Mouse (Mus musculus): ENCODE results near the gene Celf2. TPM values are rescaled to one million over a fixed set of nuclear protein-coding genes. Genes with fewer than 3 reads are reported as not detected.
"Not testable (repeated sequence)": the region's sequence is repeated elsewhere in the genome, so short reads cannot be mapped to it uniquely, and the experiment has no call there.

Gene Celf2
- 10 to 100 TPM; 33.3 to 58.2 TPM for total RNA-seq (2021)
- long read RNA-seq, experiment 1, partial matches to known transcripts: 3 of 38 reads
- long read RNA-seq, experiment 1, other reads (novel, unspliced or antisense): 35 of 38 reads
- long read RNA-seq, experiment 2, full-length matches to known transcripts: 5 of 54 reads
- long read RNA-seq, experiment 2, partial matches to known transcripts: 4 of 54 reads
- long read RNA-seq, experiment 2, other reads (novel, unspliced or antisense): 45 of 54 reads

DNA sequence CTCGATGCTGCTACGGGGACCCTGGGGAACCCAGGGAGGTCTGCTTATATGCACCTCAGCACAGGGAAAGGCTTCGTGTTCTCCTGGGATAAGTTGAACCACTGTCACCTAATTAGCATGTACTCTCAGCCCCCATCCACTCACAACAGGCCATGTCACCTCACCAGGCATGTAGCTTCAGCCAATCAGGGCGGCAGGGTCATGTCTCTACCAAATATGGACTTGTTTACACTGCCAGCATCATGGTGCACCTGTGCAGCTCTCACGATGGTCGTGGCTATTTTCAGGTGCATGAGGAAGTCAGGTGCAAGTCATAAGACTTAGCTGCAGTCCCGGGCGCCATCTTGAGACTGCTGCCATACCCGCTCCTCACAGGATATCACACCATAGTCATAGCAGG, at the start of gene Celf2:
Celf2 (minus strand) TSS at position 101 of the 400 bp plus-strand sequence.
- DNase-seq (ENCODE audit: low spot score in 2 of 2): not testable (repeated sequence)

- no peak for DNase-seq (ENCODE audit: low spot score in 2 of 2)
These were observed 46.0 kb upstream of the Celf2 start for GRCm38 (mm10) chr2:7555144-7555892.

GRCm38 (mm10) chr2:7554601-7555000, 45.2 kb upstream of the Celf2 start:
- no peak for DNase-seq (ENCODE audit: low spot score in 2 of 2)

DNA sequence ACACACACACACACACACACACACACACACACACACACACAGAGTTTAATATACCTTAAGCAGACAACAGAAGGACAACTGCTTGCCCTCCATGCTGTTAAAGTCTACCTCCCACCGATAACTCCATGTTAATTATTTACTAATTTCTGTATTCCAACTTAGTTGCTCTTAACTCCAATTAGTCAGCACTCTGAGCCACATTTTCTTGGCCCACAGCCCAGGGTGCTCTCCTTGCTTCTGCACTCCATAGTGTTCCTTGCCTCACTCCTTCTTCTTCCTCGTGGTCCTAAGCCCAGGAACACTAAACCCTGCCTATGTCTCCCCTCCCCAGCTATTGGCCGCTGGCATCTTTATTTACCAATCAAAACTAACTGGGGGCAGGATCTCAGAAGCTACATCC, 43.5 kb upstream of the Celf2 start:
- DNase-seq (ENCODE audit: low spot score in 2 of 2): no peak

- no peak for DNase-seq (ENCODE audit: low spot score in 2 of 2)
These were observed 39.5 kb upstream of the Celf2 start for GRCm38 (mm10) chr2:7548886-7549285.

DNA sequence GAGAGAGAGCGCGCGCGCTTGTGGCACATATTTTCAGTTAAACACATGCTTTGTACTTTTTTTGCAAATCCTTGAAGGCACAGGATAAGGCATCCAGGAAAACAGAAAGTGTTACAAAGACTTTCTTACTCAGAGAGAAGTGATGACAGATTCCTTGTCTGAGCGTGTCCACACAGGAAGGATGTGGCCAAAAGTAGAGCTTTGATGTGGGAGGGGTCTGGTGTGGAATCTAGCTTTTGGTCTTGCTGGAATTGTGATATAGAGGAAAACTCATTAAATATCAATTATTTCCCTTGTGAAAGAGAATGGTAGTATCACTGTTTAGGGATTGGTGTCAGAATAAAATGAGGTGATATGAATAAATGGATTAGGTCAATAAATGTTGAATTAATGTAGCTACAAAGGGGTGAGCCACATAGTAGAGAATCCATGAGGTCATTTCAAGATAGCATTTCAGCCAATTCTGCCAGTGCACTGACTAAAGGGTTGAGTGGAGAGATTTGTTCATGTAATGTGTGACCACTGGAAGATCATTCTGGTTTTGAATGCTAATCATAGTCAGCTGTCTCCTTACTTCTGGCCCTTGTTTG, 25.3 kb upstream of the Celf2 start:
- no peak for DNase-seq (ENCODE audit: low spot score in 2 of 2)

DNA sequence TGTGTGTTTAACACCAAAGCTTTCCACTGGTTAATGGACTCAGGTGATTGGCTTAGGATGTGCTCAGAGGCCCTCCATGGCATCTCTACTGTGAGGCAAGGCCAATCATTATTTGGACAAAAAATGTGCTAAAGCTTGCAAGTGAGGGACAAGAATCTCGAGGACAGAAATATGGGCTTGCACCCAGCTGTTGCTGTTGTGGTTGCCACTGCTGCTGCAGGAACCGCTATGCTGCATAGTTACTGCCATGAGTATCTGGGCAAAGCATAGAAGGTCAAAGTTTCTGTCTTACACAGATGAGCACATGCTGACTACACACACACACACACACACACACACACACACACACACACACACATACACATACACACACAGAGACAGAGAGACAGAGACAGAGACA, 24.8 kb upstream of the Celf2 start:
- no peak for DNase-seq (ENCODE audit: low spot score in 2 of 2)

- no peak for DNase-seq (ENCODE audit: low spot score in 2 of 2)
These were observed 22.0 kb upstream of the Celf2 start for GRCm38 (mm10) chr2:7531185-7531960.

- no peak for DNase-seq (ENCODE audit: low spot score in 2 of 2)
These were observed 21.3 kb upstream of the Celf2 start for GRCm38 (mm10) chr2:7530461-7531184.

DNA sequence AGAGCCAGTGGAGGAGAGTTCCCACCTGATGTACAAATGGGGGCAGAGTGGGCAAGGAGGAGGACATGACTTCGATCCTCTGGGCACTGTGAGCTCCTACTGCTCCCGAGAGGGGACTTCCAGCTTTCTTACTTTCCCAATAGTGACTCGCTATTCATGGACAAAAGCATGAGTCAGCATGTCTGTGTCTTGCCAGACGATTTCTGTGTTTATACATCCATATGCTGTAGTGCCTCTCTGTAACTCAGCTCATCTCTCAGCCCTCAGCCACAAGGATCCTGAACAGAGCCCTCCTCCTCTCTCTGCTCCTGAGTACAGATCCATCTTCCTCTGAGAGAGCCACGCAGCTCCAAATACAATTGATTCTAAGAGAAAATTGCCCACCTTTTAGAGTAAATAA, 20.3 kb upstream of the Celf2 start:
- DNase-seq (ENCODE audit: low spot score in 2 of 2): no peak

- no peak for DNase-seq (ENCODE audit: low spot score in 2 of 2)
These were observed 17.3 kb upstream of the Celf2 start for GRCm38 (mm10) chr2:7526696-7527095.

DNA sequence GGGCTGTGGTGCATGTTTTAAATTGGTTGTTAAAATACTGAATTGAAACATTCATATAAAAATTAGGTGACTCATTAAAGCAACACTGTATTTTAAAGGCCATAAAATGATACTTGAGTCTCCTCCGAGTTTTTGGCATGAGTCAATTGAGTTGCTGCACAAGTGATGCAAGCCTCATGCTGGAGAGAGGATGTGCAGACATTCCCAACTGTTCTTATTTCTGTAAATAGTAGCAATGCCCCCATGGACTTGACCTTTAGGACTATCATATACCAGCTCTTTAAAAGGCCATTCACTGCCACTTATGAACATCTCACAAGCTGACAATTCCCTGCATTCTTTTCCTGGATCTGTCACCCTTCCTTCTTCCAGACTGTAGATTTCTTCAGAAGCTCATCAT, 10.1 kb upstream of the Celf2 start:
- no peak for DNase-seq (ENCODE audit: low spot score in 2 of 2)

DNA sequence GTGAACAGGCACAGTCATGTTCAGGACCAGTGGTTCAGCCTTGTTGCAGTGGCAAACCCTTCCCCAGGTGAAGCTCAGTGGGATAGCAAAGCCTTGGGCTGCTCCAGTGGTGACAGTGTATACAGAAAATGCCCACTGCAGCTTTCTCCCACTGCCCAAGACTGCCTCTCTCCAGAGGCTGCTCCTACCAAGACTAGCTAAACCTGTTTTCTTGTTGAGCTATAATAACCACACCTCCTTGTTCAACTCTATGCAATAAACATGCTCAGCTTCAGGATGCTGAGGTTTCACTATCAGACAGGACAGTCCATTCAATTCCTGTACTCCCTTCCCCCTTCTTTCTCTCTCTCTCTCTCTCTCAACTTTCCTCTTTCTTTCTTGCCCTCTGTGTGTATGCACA, 15.9 kb downstream of the Celf2 start:
- no peak for DNase-seq (ENCODE audit: low spot score in 2 of 2)

- no peak for DNase-seq (ENCODE audit: low spot score in 2 of 2)
These were observed 24.4 kb downstream of the Celf2 start for GRCm38 (mm10) chr2:7484974-7485373.

GRCm38 (mm10) chr2:7482062-7482461, 27.3 kb downstream of the Celf2 start:
- DNase-seq (ENCODE audit: low spot score in 2 of 2): no peak

DNA sequence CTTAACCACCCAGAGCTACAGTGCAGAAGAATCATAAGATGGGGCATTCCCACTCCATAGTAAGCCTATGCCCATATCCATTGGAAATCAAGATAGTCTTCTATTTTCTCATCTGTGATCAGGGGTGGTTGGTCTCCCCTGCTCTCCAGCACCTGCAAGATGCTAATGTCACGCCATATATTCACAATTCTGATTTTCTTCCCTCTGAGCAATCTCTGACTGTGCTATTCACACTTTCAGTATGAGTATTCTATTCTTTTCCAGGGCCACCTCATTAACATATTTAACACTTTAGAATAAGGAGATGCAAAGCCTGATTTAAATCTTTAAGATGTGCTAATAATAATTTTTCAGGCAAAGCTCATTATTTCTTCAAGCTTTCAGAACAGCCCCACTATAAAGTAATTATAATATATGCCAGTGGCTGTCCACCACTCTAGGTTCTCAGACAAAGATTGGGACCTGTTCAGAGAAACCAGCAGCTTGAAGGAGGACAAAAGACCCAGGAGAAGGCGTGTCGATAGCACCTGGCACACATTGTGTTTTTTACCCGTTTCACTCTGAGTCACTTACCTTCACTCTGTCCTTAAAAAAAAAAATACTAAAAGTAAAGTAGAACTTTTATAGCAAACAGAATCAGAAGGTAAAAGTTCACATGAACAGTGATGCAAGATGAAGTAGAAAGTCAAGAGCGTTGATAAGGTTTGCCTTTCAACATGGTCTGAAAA, 48.9 kb downstream of the Celf2 start:
- DNase-seq (ENCODE audit: low spot score in 2 of 2): no peak

- DNase-seq (ENCODE audit: low spot score in 2 of 2): no peak
These were observed 70.6 kb downstream of the Celf2 start for GRCm38 (mm10) chr2:7438721-7439282.

- no peak for DNase-seq (ENCODE audit: low spot score in 2 of 2)
These were observed 82.9 kb downstream of the Celf2 start for GRCm38 (mm10) chr2:7426481-7426880.

GRCm38 (mm10) chr2:7400530-7400929, 108.8 kb downstream of the Celf2 start:
- DNase-seq (ENCODE audit: low spot score in 2 of 2): no peak

DNA sequence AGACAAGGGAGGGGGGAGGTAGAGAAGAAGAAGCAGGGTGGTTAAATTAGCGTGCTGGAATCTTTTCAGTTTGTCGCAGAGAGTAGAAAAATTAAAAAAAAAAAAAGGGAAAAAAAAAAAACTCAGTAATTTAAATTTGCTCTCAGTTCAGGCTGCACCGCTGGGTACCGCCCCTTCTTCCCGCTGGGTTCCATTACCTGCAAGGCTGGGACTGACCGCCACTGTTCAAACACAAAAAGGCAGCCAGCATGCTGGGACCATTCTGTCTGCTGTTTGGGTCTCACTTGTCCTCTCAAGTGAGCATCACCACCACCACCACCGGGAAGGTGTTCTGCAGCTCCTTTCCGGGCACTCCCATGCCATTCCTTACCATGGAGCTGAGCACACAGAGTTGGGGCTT, 113.4 kb downstream of the Celf2 start:
- no peak for DNase-seq (ENCODE audit: low spot score in 2 of 2)
